Mouse (Mus musculus): Measurements from ENCODE around the gene Snrpf.

GRCm38 (mm10) chr10:93544172-93544571 lies 45.3 kb downstream of the Snrpf start:
- TF ChIP-seq POLR2A (IDR thresholded peaks at IDR 0.05; ENCODE audit: low read depth, low read length) (no peak), CTCF (IDR thresholded peaks at IDR 0.05; ENCODE audit: extremely low read depth, insufficient read length, insufficient replicate concordance, low read depth, low read length) (no peak)

Measured in small intestine, adult 2 months (tissue).